Mouse (Mus musculus): ENCODE results near the gene Mrpl20.

DNA sequence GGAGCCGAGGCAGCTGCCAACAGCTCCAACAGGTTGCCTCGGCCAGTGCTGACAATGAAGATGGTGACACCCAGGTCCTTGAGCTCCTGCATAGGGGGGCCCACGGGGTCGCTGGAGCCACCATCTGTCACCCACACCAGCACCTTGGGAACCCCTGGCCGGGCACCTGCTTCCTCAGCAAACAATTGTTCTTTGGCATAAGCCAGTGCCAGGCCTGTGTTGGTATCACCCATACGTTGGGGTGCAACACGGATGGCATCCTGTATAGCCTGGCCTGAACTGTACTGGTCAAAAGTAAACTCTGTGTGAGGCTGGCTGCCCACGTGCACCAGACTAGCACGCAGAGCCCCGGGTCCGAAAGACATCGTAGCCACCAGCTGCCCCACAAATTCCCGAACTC lies 29.9 kb upstream of the Mrpl20 start:
- TF ChIP-seq CTCF (IDR thresholded peaks at IDR 0.05; ENCODE audit: borderline replicate concordance, insufficient read depth, low read depth, low read length), result no peak
- no peak for TF ChIP-seq POLR2A (IDR thresholded peaks at IDR 0.05; ENCODE audit: borderline replicate concordance, insufficient read depth, low read length)
